Mouse (Mus musculus) spleen, adult 2 months (tissue): ENCODE data around the gene Scamp3.

Experiments
- CTCF ChIP-seq: fragments of 200-500 bp; IDR thresholded peaks from 2 replicates; pipeline ENCODE4 v1.5.1; 2011; ENCODE audit warnings: mild to moderate bottlenecking, inconsistent platforms; ENCODE audit not compliant: insufficient read depth, insufficient read length, insufficient replicate concordance; ENCODE audit errors: extremely low read depth
- POLR2A ChIP-seq: fragments of 200-500 bp; IDR thresholded peaks from 2 replicates; pipeline ENCODE4 v1.6.1; 2011; ENCODE audit warnings: low read depth, low read length, inconsistent platforms

GRCm38 (mm10) chr3:89193853-89194252 lies 16.6 kb downstream of the Scamp3 start:
- no peak for TF ChIP-seq CTCF
- TF ChIP-seq POLR2A: no peak
